Mouse (Mus musculus) gastrocnemius, postnatal 36 days (tissue): ENCODE measurements around the gene Vgll4. TPM values are rescaled to one million over a fixed set of nuclear protein-coding genes. Genes with fewer than 3 reads are reported as not detected.

Experiments
- DNase-seq, 2 experiments: peaks; one replicate each; pipeline ENCODE4 v3.0.0; 2022
- intact Hi-C: fragments of 180-260 bp; cut with DNase I; formaldehyde crosslinking; loops from one replicate; pipeline ENCODE4 v1.15.1; 2025
- total RNA-seq, 2 experiments: library from RNA; stranded (reverse); gene quantifications; 2 replicates each; pipeline ENCODE4 v1.2.3; 2021

Vgll4 gene
- total RNA-seq, 2 experiments from 2014 or later: 13.4 to 14.5 TPM

DNA sequence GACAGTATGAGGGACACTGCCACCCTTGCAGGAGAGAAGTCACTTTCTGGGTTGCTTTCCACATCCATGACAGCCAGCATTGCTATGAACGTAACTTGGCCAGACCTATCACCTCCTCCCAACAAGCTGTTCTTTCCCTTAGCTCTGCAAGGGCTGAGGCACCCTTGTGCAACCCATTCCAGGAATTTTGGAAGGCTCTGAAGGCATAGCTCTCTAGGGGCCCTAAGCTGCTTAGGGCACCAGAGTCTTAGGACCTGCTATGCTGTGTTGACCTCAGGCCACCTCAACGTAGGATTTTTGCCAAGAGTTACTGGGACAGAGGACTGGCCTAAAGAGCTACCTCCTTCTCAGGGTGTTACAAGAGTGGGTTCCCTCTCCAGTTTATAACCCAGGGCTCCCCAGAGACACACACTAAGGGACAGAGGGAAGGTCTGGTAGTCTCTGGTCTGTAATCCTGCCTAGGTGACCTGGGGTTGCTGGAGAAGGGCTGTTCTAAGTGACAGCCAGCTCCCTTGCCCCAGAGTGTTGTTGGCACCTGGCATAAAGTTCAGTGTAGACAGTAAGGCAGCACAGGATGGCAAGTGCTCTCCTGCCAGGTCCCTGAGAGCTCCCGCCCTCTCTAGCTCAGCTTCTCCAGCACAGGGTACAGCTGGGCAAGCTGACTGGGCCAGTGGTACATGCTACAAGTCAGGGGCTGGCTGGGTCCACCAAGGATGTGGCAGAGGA, 111.6 kb downstream of the Vgll4 start:
- no peak for DNase-seq
- intact Hi-C loops: no loop called here

DNA sequence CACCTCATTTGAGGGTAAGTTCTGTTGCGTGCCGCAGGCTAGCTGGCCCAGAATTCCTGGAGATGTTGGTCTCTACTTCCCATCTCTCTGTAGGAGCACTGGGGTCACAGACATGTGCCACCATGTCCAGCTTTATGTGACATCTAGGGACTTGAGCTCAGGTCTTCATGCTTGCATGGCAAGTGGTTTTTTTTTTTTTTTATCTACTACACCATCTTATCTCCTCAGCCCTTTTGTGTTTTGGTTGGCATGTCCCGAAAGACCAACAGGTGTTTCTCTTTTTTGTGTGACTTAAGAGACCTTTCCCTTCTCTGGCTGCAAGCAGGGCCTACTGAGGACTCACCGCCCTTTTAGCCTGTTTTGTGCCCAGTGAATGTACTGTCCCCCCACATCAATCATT, 113.3 kb downstream of the Vgll4 start:
- DNase-seq: no peak
- intact Hi-C loops: no loop called here

DNA sequence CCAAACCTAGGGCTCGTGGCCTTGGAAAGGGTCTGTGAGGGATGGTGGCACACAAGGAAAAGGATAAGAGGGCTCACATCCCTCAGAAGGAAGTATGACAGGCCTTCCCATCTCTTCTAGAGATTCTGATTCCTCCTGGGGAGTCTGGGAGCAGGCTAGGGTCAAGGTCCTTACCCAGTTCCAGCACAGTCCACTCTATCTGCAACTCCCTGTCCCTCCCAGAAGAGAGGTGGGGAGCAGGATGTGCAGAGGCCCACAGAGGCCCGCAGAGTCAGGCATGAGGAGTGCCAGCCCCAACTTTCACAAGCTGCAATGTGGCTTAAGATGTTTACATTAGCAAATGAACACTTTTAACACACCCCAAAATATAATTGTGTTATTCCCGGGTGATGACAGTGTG, 114.2 kb downstream of the Vgll4 start:
- intact Hi-C loops: no loop called here
- DNase-seq: no peak

DNA sequence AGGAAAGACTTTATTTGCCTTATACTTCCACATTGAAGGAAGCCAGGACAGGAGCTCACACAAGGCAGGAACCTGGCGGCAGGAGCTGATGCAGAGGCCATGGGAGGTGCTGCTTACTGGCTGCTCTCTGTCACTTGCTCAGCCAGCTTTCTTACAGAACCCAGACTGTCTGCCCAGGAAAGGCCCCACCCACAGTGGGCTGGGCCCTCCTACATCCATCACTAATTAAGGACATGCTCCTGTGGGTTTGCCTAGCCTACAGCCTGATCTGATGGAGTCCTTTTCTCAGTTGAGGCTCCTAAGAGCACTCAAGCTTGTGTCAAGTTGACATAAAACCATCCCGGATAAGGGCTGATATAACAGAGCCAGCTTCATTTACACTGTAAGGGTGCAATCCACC, 115.4 kb downstream of the Vgll4 start:
- DNase-seq: no peak
- intact Hi-C loops: no loop called here

DNA sequence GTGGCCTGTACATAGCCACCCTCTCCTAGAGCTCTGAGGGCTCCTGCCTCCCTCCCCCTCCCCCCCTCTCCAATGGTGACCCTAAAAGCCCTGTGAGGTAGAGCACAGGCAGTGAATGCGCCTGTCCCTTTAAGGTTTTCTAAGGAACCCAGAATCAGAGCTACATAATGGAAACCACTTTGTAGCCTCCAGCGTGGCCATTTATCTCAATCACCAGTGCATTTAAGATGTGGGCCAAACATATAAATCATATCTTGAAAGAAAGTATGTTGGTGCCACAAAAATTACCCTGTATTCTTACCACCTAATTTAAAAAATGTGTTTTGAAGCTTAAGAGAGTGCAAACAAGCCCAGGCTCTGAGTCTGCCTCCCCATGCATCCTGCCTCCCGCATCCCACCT, 117.1 kb downstream of the Vgll4 start:
- intact Hi-C loops: no loop called here

DNA sequence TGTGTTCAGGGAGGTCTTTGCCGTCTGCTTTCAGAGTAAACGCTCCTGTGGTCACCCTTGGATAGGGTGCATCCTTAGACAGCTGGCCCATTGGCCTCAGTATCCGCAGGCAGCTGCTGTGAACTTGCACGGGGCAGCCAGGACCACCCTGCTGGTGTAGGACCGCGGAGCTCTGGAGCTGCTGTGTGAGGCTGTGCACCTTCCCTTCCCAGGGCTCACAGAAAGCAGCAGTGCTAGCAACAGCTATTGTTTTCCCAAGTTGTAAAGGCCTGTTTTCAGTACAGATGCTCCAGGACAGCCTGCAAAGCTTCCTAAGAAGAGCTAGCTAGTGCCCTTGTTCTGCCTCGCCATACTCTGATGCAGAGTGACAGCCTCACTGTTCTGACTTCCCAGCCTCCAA, 118.1 kb downstream of the Vgll4 start:
- intact Hi-C loops: no loop called here
- DNase-seq: no peak

More for the DNA sequence above, 117.1 kb downstream of the Vgll4 start:
- DNase-seq: no peak

DNA sequence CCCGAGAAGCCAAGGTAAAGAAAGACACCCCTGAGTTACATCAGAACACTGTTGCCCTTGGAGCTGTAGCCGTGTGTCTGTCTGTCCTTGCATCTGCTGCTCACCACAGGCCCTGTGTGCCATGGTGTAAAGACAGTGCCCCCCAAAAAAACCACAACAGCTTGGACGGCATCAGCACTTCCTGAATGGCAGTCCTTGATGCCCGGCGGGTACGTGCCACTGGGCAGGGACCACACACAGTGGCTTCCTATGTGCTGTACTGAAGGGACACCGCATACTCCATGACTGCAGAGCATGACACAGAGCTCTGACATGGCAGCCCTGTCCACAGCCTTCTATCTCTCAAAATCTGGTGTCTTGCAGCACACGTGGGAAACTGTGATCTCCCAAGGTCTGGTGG, 120.0 kb downstream of the Vgll4 start:
- intact Hi-C loops: no loop called here

DNA sequence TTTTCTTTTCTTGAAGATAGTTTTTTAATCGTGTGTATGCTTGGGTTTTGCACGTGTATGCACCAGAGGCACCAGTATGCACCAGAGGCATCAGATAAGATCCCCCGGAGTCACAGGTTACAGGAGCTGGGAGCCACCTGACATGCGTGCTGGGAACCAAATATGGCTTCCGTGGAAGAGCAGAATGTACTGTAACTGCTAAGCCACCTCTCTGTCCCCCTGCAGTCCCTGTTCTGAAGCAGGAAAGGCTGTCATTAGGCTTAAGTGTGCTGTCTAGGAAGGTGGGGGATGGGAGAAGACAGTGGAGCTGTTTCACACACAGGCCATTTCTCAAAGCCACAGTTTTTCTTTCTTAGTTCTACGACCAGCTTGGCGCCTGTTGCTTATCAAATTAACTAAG, 121.0 kb downstream of the Vgll4 start:
- no peak for DNase-seq
- intact Hi-C loops: no loop called here

More for the DNA sequence above, 120.0 kb downstream of the Vgll4 start:
- DNase-seq: no peak

DNA sequence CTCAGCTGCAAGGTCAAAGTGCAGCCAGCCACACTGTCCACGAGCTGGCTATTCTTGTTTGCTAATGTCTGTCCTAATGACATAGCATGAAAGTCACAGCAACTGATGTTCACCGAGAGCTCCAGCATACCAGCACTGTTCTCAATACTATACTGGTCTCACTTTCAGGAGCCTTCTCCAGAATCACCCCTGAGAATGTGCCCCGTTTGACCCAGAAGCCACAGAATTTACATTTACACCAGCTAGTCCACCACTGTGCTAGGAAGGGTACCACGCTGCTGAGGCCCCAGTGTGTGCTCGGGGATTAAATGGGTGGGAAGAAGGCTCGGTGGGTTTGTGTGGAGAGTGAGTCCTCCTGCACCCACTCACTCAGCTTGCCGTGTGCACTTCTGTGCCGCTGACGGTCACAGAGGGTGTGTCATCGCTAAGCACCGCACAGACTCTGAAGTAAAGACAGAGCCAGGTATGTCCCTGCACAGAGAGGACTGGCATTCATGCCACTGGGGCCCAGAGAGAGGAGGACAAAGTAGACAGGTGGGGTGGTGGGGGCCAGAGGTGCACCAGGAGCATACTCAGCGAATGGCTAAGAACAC, 122.1 kb downstream of the Vgll4 start:
- no peak for DNase-seq
- intact Hi-C loops: no loop called here

DNA sequence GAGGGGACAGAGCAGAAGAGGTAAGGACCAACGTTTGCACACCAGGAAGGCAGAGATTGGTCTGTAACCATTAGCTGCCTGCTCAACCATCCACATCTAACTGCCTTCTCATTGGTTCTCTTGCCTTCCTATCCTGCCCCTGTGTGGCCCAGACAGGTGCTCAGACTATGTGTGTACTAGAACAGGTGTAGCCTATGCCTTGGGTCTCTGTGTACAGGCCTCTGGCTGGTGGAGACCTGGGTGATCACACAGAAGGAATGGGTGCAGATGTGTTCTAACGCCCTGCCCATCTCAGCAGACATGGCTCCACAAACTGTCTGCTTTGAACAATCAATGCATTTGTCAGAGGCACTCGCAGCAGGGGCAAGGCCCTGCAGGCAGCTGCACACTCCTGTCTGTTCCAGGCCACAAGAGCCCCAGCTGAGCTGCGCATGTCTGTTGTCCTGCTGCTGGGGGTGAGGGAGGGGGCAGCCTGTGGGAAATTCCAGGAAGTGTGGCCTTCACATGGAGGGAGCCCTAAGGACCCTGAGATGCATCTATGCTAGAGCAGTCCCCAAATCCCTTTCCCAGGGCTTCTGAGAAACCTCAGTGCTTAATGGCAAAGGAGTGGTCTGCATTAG, 123.5 kb downstream of the Vgll4 start:
- DNase-seq: no peak
- intact Hi-C loops: no loop called here

DNA sequence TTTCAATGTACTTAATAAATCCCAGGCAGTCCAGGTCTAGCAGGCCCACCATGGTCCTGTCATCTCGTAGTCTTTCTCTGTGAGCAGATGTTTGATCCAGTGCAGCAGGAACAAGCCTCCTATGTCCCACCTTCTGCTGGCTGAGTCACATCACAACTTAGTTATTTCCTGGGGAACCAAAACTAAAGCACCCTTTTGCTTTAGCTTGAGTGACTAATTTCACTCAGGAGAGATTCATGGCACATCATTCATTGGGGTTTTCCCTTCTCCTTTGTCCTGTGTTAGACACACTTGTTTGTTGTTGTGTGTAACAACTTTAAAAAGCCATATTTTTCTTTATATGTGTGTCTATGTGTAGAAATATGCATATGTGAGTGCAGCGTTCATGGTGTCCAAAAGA, 126.9 kb downstream of the Vgll4 start:
- no peak for DNase-seq
- intact Hi-C loops: no loop called here

DNA sequence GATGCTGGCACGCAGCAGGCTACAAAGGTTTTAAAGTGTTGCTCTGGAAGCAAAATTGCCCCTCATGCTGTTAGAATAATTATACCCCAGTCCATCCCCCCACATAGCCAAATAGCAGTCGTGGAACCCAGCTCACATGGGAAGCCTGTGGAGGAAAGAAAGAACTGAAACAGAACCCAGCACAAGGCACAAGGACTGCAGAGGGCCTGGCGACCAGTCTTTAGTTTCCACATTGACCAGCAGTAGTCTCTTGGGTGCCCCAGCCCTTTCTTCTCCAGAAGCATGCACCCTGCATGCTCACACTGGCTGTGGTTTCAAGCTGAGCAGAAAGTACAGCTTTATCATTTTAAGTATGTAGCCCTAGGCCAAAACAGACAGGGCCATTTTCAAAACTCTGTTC, 127.7 kb downstream of the Vgll4 start:
- DNase-seq: no peak
- intact Hi-C loops: no loop called here

DNA sequence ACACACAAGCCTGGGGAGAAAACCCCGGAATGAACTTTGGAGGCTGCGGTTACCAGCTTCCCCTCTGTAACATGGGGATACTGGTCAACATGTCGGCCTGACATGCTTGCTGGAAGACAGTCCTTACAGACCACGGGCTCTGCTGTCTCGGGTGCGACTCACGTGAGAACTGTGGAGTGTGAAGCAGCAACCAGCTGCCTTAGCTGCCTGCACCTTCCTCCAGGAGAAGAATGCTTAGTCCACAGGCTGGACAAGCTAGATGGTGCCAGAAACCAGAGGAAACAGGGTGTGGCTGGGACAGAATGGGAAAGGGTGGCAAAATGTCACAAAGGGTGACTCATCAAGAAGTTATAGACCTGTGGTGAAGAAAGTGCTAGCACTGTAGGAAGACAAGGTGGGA, 129.8 kb downstream of the Vgll4 start:
- DNase-seq: no peak
- intact Hi-C loops: no loop called here

DNA sequence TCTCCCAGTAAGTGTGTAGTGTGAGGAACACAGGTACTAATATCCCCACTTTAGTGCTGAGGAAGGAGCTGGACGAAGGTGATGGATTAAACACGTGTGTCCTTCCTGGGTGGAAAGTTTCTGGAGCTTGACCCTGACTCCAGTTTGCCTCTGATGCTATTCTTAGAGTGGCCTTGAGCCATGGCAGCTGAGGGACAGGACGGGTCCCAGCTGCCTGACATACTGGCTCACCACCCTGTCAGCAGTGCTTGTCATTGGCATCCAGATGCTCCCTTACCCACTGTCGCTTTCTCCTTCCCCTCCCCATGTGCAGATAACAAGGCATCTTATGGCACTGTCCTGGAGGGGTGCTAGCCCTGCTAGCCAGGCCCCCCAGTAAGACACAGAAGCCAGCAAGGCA, 130.9 kb downstream of the Vgll4 start:
- intact Hi-C loops: no loop called here
- no peak for DNase-seq

DNA sequence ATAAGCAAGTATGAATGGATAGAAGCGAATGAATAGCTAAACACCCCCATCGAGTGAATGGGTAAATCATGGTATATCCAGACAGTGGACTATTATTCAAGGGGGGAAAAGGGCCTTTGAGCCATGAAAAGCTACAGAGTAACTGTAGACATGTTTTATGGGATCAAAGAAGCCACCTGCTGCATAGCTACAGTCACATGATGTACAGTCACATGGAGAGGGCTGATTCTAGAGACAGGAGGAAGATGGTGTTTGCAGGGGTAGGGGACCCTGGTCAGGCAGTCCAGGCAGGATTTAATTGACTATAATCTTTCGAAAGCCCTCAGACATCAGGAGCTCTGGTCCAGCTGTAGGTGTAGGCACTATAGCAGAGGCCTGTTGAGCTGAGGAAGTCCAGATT, 133.4 kb downstream of the Vgll4 start:
- intact Hi-C loops: no loop called here
- no peak for DNase-seq

DNA sequence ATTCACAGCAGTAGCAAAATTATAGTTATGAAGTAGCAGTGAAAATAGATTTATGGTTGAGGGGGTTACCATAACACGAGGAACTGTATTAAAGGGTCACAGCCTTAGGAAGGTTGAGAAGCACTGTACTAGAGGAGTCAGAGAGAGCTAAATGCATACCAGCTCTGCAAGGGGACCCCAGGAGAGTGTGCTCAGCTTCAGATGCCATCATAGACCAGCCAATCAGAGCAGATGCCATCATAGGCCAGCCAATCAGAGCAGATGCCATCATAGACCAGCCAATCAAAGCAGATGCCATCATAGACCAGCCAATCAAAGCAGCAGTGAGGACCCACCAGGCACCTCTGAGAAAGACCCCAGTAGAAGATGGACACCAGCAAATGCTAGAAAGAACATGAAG, 134.0 kb downstream of the Vgll4 start:
- intact Hi-C loops: no loop called here
- DNase-seq: no peak

DNA sequence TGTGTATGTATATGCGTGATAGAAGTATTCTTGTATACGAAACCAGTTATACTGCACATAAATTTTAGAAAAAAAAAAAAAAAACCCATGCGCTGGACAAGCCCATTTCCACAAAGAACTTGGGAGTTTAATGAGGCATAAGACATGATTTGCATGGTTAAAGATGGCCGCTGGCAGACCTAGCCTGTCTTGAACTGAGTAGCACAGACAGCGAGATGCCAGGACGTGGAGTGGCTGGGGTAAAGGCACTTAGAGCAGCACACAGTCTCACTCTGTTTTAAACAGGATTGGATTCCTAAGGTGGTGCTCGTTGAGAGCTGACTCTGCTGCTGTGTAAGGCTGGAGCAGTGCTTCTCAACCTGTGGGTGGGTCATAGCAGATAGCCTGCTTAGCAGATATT, 134.4 kb downstream of the Vgll4 start:
- no peak for DNase-seq
- intact Hi-C loops: no loop called here

DNA sequence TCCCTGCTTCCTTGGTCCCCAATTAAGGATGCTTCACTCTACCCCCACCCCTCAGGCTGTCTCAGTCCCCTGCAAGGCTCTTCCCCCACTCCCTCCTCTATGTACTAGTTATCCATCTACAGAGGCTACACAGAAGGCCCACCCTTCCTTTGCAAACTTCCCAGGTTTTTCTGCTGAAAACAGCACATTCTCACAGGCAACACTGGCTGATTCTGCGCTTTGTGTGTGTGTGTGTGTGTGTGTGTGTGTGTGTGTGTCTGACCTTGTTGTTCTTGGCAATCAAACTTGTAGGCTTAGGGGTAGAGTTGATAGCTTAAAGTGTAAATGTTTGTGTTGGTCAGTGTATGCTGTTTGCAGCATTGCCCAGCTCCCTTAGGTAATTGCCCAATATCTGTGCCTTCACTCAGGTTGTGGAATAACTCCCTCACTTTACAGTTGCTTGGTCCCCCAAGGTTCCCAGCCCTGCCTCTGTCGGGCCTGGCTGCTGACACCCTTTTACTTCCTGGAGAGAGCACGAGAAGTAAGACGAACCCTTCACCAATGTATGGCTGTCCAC, 135.9 kb downstream of the Vgll4 start:
- DNase-seq: no peak
- intact Hi-C loops: no loop called here

DNA sequence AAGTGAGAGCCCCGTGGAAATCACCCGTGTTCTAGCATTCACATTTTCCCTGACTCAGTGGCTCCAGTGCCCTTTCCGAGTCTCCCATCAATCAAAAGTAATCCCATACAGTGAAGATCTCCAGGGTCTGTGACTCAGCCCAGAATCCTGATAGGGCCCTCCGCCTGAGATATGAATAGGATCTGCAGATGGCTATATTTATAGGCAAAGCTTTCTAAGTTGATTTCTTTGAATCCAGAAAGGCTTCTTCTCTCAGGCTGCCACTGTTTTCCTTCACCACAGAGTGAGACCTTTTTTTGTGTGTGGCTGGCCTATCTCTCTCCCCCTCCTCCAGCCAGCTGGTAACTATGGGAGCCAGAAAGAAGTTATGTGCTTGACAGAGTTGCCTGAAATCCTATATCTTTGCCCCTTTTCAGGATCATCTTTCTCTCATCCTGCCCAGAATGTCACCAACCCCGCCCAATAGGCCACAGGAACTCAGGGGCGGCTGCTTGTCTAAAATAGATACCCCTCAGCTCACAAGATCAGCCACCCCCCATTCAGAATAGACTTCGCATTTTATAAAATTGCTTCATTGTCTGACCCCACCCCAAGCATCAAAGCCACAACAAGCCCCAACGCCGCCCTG, 136.6 kb downstream of the Vgll4 start:
- no peak for DNase-seq
- intact Hi-C loops: no loop called here

DNA sequence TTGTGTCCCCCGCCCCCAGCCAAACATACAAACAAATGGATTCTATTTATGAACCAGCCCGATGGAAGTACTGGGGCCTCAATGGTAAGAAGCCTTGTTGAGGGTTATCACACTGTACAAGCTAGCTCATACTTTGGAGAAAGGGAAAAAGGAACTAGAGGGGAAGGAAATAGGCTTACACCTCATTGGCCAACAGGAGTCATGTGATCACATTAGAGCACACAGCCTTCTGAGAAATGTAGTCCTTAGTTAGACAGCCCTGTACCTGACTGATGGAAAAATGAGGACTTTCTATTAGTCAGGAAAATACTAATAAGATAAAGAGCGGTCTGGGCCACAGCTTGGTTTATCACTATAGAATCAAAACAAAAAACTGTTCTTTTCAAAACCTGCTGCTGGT, 138.0 kb downstream of the Vgll4 start:
- DNase-seq: no peak
- intact Hi-C loops: no loop called here

DNA sequence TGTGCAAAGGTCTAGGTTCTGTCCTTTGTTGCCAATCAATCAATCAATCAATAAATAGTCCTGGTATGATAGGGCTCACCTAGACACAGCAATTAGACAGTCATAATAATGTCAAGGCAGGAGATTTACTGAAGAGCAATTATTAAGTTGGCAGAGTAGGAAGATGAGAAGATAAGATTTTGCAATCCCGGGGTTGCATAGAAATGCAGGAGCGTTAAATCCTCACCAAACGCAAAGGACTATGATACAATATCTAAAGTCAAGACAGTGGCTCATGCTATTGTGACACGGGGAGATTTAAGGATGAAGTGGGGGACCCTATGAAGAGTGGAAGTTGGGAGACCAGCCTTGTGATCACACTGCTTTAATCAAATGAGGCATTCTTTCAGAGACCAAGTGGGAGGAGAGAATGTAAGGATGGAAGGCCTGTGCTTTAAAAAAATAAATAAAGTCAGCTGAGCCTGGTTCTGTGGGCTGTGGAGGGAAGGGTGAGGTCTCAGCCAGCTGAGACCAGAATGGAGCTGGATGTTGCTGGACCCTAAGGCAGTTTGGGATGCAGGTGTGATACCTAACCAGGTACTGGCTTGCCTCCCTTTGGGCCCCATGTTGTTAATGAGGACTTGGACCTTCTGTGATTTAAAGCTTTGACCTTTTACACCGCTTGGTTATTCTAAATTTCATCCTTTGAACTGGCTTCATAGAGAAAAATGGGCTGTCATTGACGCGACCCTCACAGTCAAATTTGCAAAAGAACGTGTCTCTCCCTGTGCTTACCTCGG, 139.9 kb downstream of the Vgll4 start:
- intact Hi-C loops: no loop called here
- DNase-seq: no peak
